Mouse (Mus musculus) liver, embryonic 16.5 days (tissue): ENCODE measurements around the gene Trem3. TPM values are rescaled to one million over a fixed set of nuclear protein-coding genes. Genes with fewer than 3 reads are reported as not detected.

ENCODE experiments used
- ATAC-seq: fragments of 200-750 bp; cut with Nextera tagmentation; 2 replicates; pipeline ENCODE4 v1.8.0; 2017; ENCODE audit warnings: low read depth, mild to moderate bottlenecking, moderate number of reproducible peaks, moderate library complexity
- H3K27ac ChIP-seq: fragments of 300-500 bp; sonication (generic); 2 replicates; pipeline ENCODE4 v1.5.1; 2014; ENCODE audit warnings: mild to moderate bottlenecking, low read length
- H3K27me3 ChIP-seq: fragments of 300-500 bp; sonication (generic); 2 replicates; pipeline ENCODE4 v1.6.1; 2014; ENCODE audit warnings: low read depth, low read length, mixed read lengths; ENCODE audit not compliant: control insufficient read depth, insufficient read depth
- H3K36me3 ChIP-seq: fragments of 300-500 bp; sonication (generic); 2 replicates; pipeline ENCODE4 v1.6.1; 2014; ENCODE audit warnings: mild to moderate bottlenecking; ENCODE audit not compliant: control insufficient read depth, insufficient read depth
- H3K4me1 ChIP-seq: fragments of 300-500 bp; sonication (generic); 2 replicates; pipeline ENCODE4 v1.6.1; 2014; ENCODE audit warnings: low read depth, low read length, mixed read lengths; ENCODE audit not compliant: control insufficient read depth
- H3K4me2 ChIP-seq: fragments of 300-500 bp; sonication (generic); 2 replicates; pipeline ENCODE4 v1.6.1; 2014; ENCODE audit warnings: low read depth, low read length, mixed read lengths
- H3K4me3 ChIP-seq: fragments of 300-500 bp; sonication (generic); 2 replicates; pipeline ENCODE4 v1.5.1; 2014; ENCODE audit warnings: low read depth, mild to moderate bottlenecking, low read length
- H3K9ac ChIP-seq: fragments of 300-500 bp; sonication (generic); 2 replicates; pipeline ENCODE4 v1.6.1; 2014; ENCODE audit warnings: low read depth, low read length
- H3K9me3 ChIP-seq: fragments of 300-500 bp; sonication (generic); replicated peaks from 2 replicates; pipeline ENCODE4 v1.6.1; 2016; ENCODE audit warnings: low read length; ENCODE audit not compliant: control insufficient read depth
- WGBS: fragments of 180-500 bp; shearing (Covaris S2); extraction: QIAGEN DNeasy Blood & Tissue Kit; methylation state at CpG from one replicate; pipeline ENCODE4 v1.1.7; 2014; ENCODE audit not compliant: insufficient replicate concordance; 5-methylcytosine and 5-hydroxymethylcytosine counted together
- polyA plus RNA-seq: library from polyadenylated mRNA; unstranded; fragments of >200 nt; fragmentation: Nextera tagmentation; extraction: Ambion mirVana; gene quantifications from 2 replicates; pipeline ENCODE4 v1.2.1, GENCODE M21; 2015

The Trem3 gene
- polyA plus RNA-seq, 1 experiment from 2014 or later: 9.0 TPM

- WGBS: 30% methylated on average over 4 of the region's 4 CpGs
- Histone ChIP-seq H3K4me1 (no peaks in the 10 kb centered on the region), H3K27me3 (no peaks in the 10 kb centered on the region), H3K27ac (no peak overlapping the region), H3K4me3 (no peak overlapping the region), H3K9ac (no peak overlapping the region), H3K9me3 (no peaks in the 10 kb centered on the region), H3K36me3 (no peaks in the 10 kb centered on the region), H3K4me2 (no peak overlapping the region)
- no peak for ATAC-seq
Observed at GRCm38 (mm10) chr17:48235773-48236370, 11.7 kb upstream of the Trem3 start.

GRCm38 (mm10) chr17:48237621-48238020 lies 10.0 kb upstream of the Trem3 start:
- H3K9me3 ChIP-seq: no peaks in the 10 kb centered on the region
- no peak for ATAC-seq
- no peak overlapping the region for H3K4me3 ChIP-seq
- H3K27me3 ChIP-seq: no peaks in the 10 kb centered on the region
- WGBS: 70% methylated on average over 8 of the region's 8 CpGs
- no peak overlapping the region for H3K9ac ChIP-seq
- H3K4me1 ChIP-seq: no peaks in the 10 kb centered on the region
- no peaks in the 10 kb centered on the region for H3K36me3 ChIP-seq
- no peak overlapping the region for H3K27ac ChIP-seq
- H3K4me2 ChIP-seq: no peak overlapping the region

- Histone ChIP-seq H3K4me3 (0 out of 2 replicates have a peak overlapping the region, but pooled peaks have one; percentile 8), H3K27me3 (no peaks in the 10 kb centered on the region), H3K27ac (no peak overlapping the region), H3K4me2 (no peak overlapping the region), H3K9ac (no peak overlapping the region), H3K9me3 (no peaks in the 10 kb centered on the region), H3K4me1 (no peaks in the 10 kb centered on the region), H3K36me3 (no peaks in the 10 kb centered on the region)
- ATAC-seq: no peak
Observed at GRCm38 (mm10) chr17:48249039-48249438, 1.5 kb downstream of the Trem3 start.

DNA sequence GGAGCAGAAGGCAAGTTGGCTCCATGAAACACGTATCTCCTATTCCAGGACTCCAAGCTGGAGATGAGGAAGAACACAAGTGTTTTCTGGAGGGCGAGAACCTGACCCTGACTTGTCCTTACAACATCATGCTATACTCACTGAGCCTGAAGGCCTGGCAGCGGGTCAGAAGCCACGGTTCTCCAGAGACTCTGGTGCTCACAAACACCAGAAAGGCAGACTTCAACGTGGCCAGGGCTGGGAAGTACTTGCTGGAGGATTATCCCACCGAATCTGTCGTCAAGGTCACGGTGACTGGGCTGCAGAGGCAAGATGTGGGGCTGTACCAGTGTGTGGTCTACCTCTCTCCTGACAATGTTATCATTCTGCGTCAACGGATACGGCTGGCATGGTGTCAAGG lies 1.9 kb downstream of the Trem3 start:
- Histone ChIP-seq H3K27ac (no peak overlapping the region), H3K9me3 (no peaks in the 10 kb centered on the region), H3K4me2 (no peak overlapping the region), H3K4me3 (0 out of 2 replicates have a peak overlapping the region, but pooled peaks have one; percentile 8), H3K4me1 (no peaks in the 10 kb centered on the region), H3K27me3 (no peaks in the 10 kb centered on the region), H3K9ac (no peak overlapping the region), H3K36me3 (no peaks in the 10 kb centered on the region)
- ATAC-seq: no peak
- 61% methylated on average over 11 of the region's 11 CpGs for WGBS

- Histone ChIP-seq H3K4me3 (no peak overlapping the region), H3K4me2 (no peak overlapping the region), H3K4me1 (no peaks in the 10 kb centered on the region), H3K27me3 (no peaks in the 10 kb centered on the region), H3K9me3 (no peaks in the 10 kb centered on the region), H3K36me3 (no peaks in the 10 kb centered on the region), H3K27ac (no peak overlapping the region), H3K9ac (no peak overlapping the region)
- 69% methylated on average over 7 of the region's 7 CpGs for WGBS
- ATAC-seq: no peak
Observed at GRCm38 (mm10) chr17:48250631-48251030, 3.1 kb downstream of the Trem3 start.

DNA sequence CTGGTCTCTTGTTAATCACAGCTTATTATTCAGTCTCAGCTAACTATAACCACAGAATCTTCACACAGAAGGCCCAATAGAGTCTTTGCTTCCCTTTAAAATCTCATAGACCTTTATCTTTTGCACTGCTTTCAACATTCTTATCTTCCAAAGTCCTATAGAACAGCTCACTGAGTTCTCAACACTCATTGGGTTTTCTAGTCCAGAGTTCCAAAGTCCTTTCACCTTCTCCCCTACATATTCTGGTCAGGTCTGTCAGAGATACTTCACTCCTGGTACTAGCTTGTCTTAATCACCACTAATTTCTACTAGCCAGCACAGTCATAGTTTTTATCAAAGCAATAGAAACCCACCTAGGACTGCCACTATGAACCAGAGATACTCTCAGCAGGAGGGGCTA lies 9.0 kb downstream of the Trem3 start:
- ATAC-seq: no peak
- H3K27ac ChIP-seq: no peak overlapping the region
- no peaks in the 10 kb centered on the region for H3K9me3 ChIP-seq
- no peak overlapping the region for H3K4me3 ChIP-seq
- H3K9ac ChIP-seq: no peak overlapping the region
- H3K4me1 ChIP-seq: no peaks in the 10 kb centered on the region
- H3K36me3 ChIP-seq: no peaks in the 10 kb centered on the region
- H3K27me3 ChIP-seq: no peaks in the 10 kb centered on the region
- no peak overlapping the region for H3K4me2 ChIP-seq

- H3K9me3 ChIP-seq: no peaks in the 10 kb centered on the region
- peaks cover 15% of the 10 kb centered on the region for H3K4me1 ChIP-seq
- H3K4me3 ChIP-seq: no peak overlapping the region
- H3K27ac ChIP-seq: no peak overlapping the region
- H3K9ac ChIP-seq: no peak overlapping the region
- ATAC-seq: no peak
- H3K27me3 ChIP-seq: no peaks in the 10 kb centered on the region
- H3K36me3 ChIP-seq: no peaks in the 10 kb centered on the region
- H3K4me2 ChIP-seq: no peak overlapping the region
- 25% methylated on average over 2 of the region's 2 CpGs for WGBS
Observed at GRCm38 (mm10) chr17:48261868-48262267, 14.3 kb downstream of the Trem3 start.

DNA sequence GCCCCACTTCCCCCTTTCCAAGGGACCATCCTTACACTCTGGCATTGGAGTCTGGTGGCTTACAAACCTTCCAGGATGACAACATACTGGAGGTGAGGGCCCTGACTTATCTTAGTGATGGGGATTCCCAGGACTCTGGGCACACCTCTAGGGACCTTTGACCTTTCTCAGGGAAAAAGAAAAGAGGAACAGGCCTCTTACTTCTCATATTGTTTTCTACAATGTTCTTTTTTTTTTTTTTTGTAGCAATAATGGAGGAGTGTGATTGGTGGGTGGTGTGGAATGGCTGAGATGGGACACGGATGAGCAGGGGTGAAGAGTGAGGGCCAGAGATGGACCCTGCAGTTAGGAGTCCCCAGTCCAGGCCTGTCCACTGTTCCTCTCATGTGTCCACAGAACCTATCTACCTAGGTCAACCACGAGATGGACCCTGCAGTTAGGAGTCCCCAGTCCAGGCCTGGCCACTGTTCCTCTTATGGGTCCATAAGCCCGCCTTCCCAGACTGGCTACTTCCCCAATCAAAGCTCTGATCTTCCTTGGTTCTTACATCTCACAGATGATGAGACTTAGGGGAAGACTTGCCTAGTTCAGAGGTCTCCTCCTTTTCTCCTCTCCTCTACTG lies 16.3 kb downstream of the Trem3 start, which contains the start of gene Treml4:
Treml4 (plus strand) TSS at position 555 of the 622 bp plus-strand sequence.
- no peak for ATAC-seq
- Histone ChIP-seq H3K4me1 (peaks cover 28% of the 10 kb centered on the region), H3K36me3 (no peaks in the 10 kb centered on the region), H3K4me2 (0 out of 2 replicates have a peak within 1 kb of the TSS, but pooled peaks have one; percentile 1), H3K9me3 (no peaks in the 10 kb centered on the region), H3K4me3 (no peak within 1 kb of the TSS), H3K27me3 (no peaks in the 10 kb centered on the region), H3K27ac (peak within 1 kb of the TSS; percentile 55; the same call in 1 of the 2 replicates), H3K9ac (no peak within 1 kb of the TSS)
- 56% methylated on average over 3 of the region's 3 CpGs for WGBS

GRCm38 (mm10) chr17:48264662-48265061 lies 17.1 kb downstream of the Trem3 start:
- Histone ChIP-seq H3K27ac (no peak overlapping the region), H3K27me3 (no peaks in the 10 kb centered on the region), H3K4me1 (peaks cover 30% of the 10 kb centered on the region), H3K4me2 (0 out of 2 replicates have a peak overlapping the region, but pooled peaks have one; percentile 1), H3K4me3 (no peak overlapping the region), H3K9ac (no peak overlapping the region), H3K36me3 (no peaks in the 10 kb centered on the region), H3K9me3 (no peaks in the 10 kb centered on the region)
- ATAC-seq: peak; percentile 74
- WGBS: 73% methylated on average over 7 of the region's 7 CpGs
